Mouse (Mus musculus): ENCODE measurements around the gene Cgn. TPM values are rescaled to one million over a fixed set of nuclear protein-coding genes. Genes with fewer than 3 reads are reported as not detected.

Cgn gene
- polyA plus RNA-seq (2012; rRNA removed), result 9.0 and 10.7 TPM in 2 replicates

GRCm38 (mm10) chr3:94786367-94786835 is at the start of gene Cgn:
Cgn (minus strand) TSS chr3:94786492.

Other genes with a start within 250 kb of the Cgn start
- 4.8 and 5.2 TPM in 2 replicates for gene Snx27, start 203.8 kb downstream of the Cgn start, polyA plus RNA-seq (2012; rRNA removed)
- gene Gm10972, start 143.4 kb downstream of the Cgn start, polyA plus RNA-seq (2012; rRNA removed), result not detected in 2 replicates
- gene Tuft1, start 127.6 kb downstream of the Cgn start, polyA plus RNA-seq (2012; rRNA removed), result 10.1 and 14.4 TPM in 2 replicates
- gene Selenbp2, start 92.9 kb downstream of the Cgn start, polyA plus RNA-seq (2012; rRNA removed), result 136 and 216 TPM in 2 replicates
- 4.6 and 6.7 TPM in 2 replicates for gene Pogz, start 51.1 kb upstream of the Cgn start, polyA plus RNA-seq (2012; rRNA removed)
- gene Psmb4, start 100.5 kb upstream of the Cgn start, polyA plus RNA-seq (2012; rRNA removed), result 147 and 165 TPM in 2 replicates
- gene Selenbp1, start 146.6 kb upstream of the Cgn start, polyA plus RNA-seq (2012; rRNA removed), result 200 and 241 TPM in 2 replicates
- 3.5 and 4.1 TPM in 2 replicates for gene Rfx5, start 167.6 kb upstream of the Cgn start, polyA plus RNA-seq (2012; rRNA removed)
- gene Pi4kb, start 188.2 kb upstream of the Cgn start, polyA plus RNA-seq (2012; rRNA removed), result 15.9 and 17.3 TPM in 2 replicates
- gene Zfp687, start 229.0 kb upstream of the Cgn start, polyA plus RNA-seq (2012; rRNA removed), result 5.1 and 6.5 TPM in 2 replicates

All from liver, embryonic 18 days (tissue).